Mouse (Mus musculus) myocyte (in vitro differentiated cells): ENCODE data around the gene Cpne2. TPM values are rescaled to one million over a fixed set of nuclear protein-coding genes. Genes with fewer than 3 reads are reported as not detected.

Experiments used
- H3K27me3 ChIP-seq: one replicate; pipeline ENCODE4 v1.6.1; 2011; ENCODE audit not compliant: control insufficient read depth, insufficient read depth, insufficient read length
- H3K36me3 ChIP-seq: one replicate; pipeline ENCODE4 v1.6.1; 2011; ENCODE audit not compliant: control insufficient read depth, insufficient read depth
- H3K4me2 ChIP-seq: one replicate; pipeline ENCODE4 v1.6.1; 2011; ENCODE audit warnings: low read depth, control low read depth
- H3K4me3 ChIP-seq: one replicate; pipeline ENCODE4 v1.5.1; 2011; ENCODE audit warnings: mild to moderate bottlenecking, control low read depth, moderate library complexity
- H3K79me2 ChIP-seq: one replicate; pipeline ENCODE4 v1.6.1; 2011; ENCODE audit not compliant: control insufficient read depth, insufficient read depth
- H3ac ChIP-seq: one replicate; pipeline ENCODE4 v1.6.1; 2011; ENCODE audit not compliant: control insufficient read depth, insufficient read length
- CEBPB ChIP-seq: IDR thresholded peaks from 2 replicates; pipeline ENCODE4 v1.6.1; 2011; ENCODE audit warnings: mild to moderate bottlenecking, moderate library complexity; ENCODE audit not compliant: poor library complexity, insufficient read depth, severe bottlenecking
- E2F4 ChIP-seq: IDR thresholded peaks from one replicate; pipeline ENCODE4 v1.6.1; 2011; ENCODE audit warnings: mild to moderate bottlenecking, control low read depth, moderate library complexity; ENCODE audit not compliant: insufficient read depth
- MAX ChIP-seq: IDR thresholded peaks from one replicate; pipeline ENCODE4 v1.6.1; 2011; ENCODE audit warnings: low read depth, mild to moderate bottlenecking, control low read depth
- MYOD1 ChIP-seq, 3 experiments: IDR thresholded peaks; one replicate each; pipeline ENCODE4 v1.6.1; 2011; ENCODE audit warnings: control low read depth in 2 of 3, low read depth in 2 of 3, mild to moderate bottlenecking in 2 of 3, moderate library complexity in 1 of 3; ENCODE audit not compliant: insufficient read length in 2 of 3, control insufficient read depth in 1 of 3
- MYOG ChIP-seq, 3 experiments: IDR thresholded peaks; one replicate each; pipeline ENCODE4 v1.6.1; 2011; ENCODE audit warnings: control low read depth in 2 of 3, low read depth in 2 of 3, mild to moderate bottlenecking in 2 of 3; ENCODE audit not compliant: insufficient read length in 2 of 3, control insufficient read depth in 1 of 3, insufficient read depth in 1 of 3
- POLR2A ChIP-seq: IDR thresholded peaks from one replicate; pipeline ENCODE4 v1.6.1; 2011; ENCODE audit warnings: low read depth, mild to moderate bottlenecking, control low read depth, moderate library complexity; ENCODE audit not compliant: insufficient read length
- POLR2AphosphoS2 ChIP-seq: IDR thresholded peaks from one replicate; pipeline ENCODE4 v1.6.1; 2011; ENCODE audit warnings: low read depth, control low read depth; ENCODE audit not compliant: insufficient read length
- REST ChIP-seq: IDR thresholded peaks from one replicate; pipeline ENCODE4 v1.6.1; 2011; ENCODE audit warnings: mild to moderate bottlenecking, control low read depth, moderate library complexity; ENCODE audit not compliant: insufficient read depth, insufficient read length
- SRF ChIP-seq: IDR thresholded peaks from one replicate; pipeline ENCODE4 v1.6.1; 2011; ENCODE audit warnings: low read depth; ENCODE audit not compliant: control insufficient read depth, insufficient read length
- TCF12 ChIP-seq: IDR thresholded peaks from one replicate; pipeline ENCODE4 v1.6.1; 2011; ENCODE audit warnings: mild to moderate bottlenecking, control low read depth; ENCODE audit not compliant: poor library complexity, insufficient read depth, severe bottlenecking
- TCF3 ChIP-seq: IDR thresholded peaks from one replicate; pipeline ENCODE4 v1.6.1; 2011; ENCODE audit warnings: low read depth, control low read depth; ENCODE audit not compliant: insufficient read length
- USF1 ChIP-seq: IDR thresholded peaks from one replicate; pipeline ENCODE4 v1.6.1; 2011; ENCODE audit warnings: low read depth, mild to moderate bottlenecking, control low read depth, moderate library complexity
- polyA plus RNA-seq: library from polyadenylated mRNA; unstranded; fragments of >200 nt; fragmentation: generic; extraction: Trizol; gene quantifications from one replicate; pipeline ENCODE4 v1.2.1, GENCODE M21; 2012; ENCODE audit warnings: missing spikeins

The Cpne2 gene
- polyA plus RNA-seq, 1 experiment: 20.4 TPM

DNA sequence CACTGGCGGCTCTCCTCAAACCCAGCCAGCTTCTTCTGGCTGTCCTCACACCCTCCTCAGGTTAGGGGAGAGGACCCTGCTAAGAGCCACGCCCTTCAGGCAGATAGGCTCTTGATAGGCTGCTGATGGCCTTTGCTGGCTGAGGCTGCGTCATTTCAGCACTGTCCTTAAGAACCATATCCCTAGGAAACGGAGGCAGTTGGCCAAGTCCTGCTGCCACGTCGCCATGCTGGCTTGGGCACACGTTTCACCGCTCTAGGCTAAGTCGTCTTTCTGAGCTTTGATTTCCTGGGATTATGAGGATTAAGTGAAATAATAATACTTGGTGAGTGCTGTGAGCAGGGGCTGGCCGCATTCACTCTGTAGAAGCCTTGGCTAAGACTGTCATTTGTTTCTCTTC, 14.5 kb upstream of the Cpne2 start:
- TF ChIP-seq E2F4: no peak
- TF ChIP-seq USF1: no peak
- no peak for TF ChIP-seq POLR2A
- no peak for TF ChIP-seq MYOG (IDR thresholded peaks at IDR 0.05; ENCODE audit: control insufficient read depth in 1 of 3, insufficient read depth in 1 of 3, insufficient read length in 2 of 3, low read depth in 2 of 3)
- TF ChIP-seq CEBPB: no peak
- no peak for TF ChIP-seq MAX
- Histone ChIP-seq H3K36me3 (no peaks in the 10 kb centered on the region), H3ac (no peak overlapping the region), H3K27me3 (peaks cover 6% of the 10 kb centered on the region), H3K79me2 (no peaks in the 10 kb centered on the region), H3K4me2 (no peak overlapping the region), H3K4me3 (no peak overlapping the region)

DNA sequence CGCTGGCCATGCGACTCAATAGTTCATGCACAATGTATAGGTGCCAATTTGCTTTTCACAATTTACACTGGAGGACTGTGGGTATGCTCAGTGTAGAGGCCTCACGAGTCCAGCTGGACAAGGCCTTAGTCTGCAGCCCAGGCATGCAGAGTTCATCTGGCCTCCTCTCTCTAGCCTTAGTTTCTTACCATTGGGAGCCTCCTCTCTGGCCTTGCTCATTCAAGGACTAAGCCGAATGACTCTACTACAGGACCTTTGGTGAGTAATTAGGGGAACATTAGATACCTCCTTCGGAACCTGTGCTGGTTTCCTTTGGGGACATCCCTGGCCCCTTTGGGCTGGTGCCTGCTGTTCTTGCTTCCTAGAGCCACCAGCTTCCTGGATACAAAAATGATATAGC, 13.8 kb upstream of the Cpne2 start:
- TF ChIP-seq MYOD1 (IDR thresholded peaks at IDR 0.05; ENCODE audit: control insufficient read depth in 1 of 3, insufficient read length in 2 of 3, low read depth in 2 of 3) (no peak), USF1 (no peak), MYOG (IDR thresholded peaks at IDR 0.05; ENCODE audit: control insufficient read depth in 1 of 3, insufficient read depth in 1 of 3, insufficient read length in 2 of 3, low read depth in 2 of 3) (no peak), REST (no peak), TCF3 (no peak), MAX (no peak), POLR2AphosphoS2 (no peak), CEBPB (no peak)
- H3K4me2 ChIP-seq: no peak overlapping the region
- H3K27me3 ChIP-seq: peaks cover 6% of the 10 kb centered on the region
- no peaks in the 10 kb centered on the region for H3K36me3 ChIP-seq
- H3K4me3 ChIP-seq: no peak overlapping the region
- H3ac ChIP-seq: no peak overlapping the region
- H3K79me2 ChIP-seq: no peaks in the 10 kb centered on the region

DNA sequence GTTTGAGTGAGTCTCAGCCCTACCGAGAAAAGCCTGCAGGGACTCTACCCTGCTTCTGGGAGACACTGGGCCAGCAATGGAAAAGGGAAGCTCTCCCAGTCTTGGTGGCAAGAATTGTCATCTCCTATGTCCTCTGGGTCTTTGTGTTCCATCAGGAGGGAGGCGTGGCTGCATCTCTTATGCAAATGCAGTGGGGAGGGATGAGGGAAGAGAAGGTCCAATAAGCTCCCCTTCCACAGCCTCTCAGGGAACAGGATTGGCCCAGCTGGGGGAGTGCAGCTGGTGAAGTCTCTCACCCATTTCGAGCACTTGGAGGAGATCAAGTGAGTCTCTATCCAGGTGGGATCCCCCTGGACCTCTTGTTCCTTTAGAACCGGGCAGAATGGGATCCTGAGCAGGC, 11.3 kb upstream of the Cpne2 start:
- Histone ChIP-seq H3K4me2 (no peak overlapping the region), H3ac (no peak overlapping the region), H3K27me3 (peaks cover 10% of the 10 kb centered on the region), H3K4me3 (no peak overlapping the region), H3K36me3 (no peaks in the 10 kb centered on the region), H3K79me2 (no peaks in the 10 kb centered on the region)
- no peak for TF ChIP-seq MAX
- no peak for TF ChIP-seq CEBPB
- no peak for TF ChIP-seq POLR2A
- TF ChIP-seq MYOD1 (IDR thresholded peaks at IDR 0.05; ENCODE audit: control insufficient read depth in 1 of 3, insufficient read length in 2 of 3, low read depth in 2 of 3): no peak
- TF ChIP-seq USF1: no peak
- no peak for TF ChIP-seq TCF12
- TF ChIP-seq POLR2AphosphoS2: no peak
- no peak for TF ChIP-seq E2F4
- no peak for TF ChIP-seq SRF
- TF ChIP-seq TCF3: no peak
- no peak for TF ChIP-seq MYOG (IDR thresholded peaks at IDR 0.05; ENCODE audit: control insufficient read depth in 1 of 3, insufficient read depth in 1 of 3, insufficient read length in 2 of 3, low read depth in 2 of 3)
- no peak for TF ChIP-seq REST

DNA sequence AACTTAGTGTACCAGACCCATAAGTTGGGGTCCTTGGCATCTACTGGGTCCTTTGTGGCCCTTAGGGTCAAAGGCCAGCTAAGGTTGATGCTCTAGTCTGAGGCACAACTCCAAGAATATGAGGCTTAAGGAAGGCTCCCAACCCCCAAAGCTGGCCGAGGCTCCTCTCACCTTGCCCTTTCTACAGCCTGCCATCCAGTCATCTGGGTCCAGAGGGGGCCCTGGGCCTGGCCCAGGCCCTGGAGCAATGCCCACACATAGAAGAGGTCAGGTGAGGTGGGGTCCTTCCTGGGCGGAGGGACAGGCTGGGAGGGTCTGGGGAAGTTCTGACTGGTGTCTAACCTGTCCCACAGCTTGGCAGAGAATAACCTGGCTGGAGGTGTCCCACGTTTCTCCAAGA, 10.3 kb upstream of the Cpne2 start:
- H3K27me3 ChIP-seq: peaks cover 10% of the 10 kb centered on the region
- TF ChIP-seq MAX: no peak
- TF ChIP-seq CEBPB: no peak
- TF ChIP-seq MYOD1 (IDR thresholded peaks at IDR 0.05; ENCODE audit: control insufficient read depth in 1 of 3, insufficient read length in 2 of 3, low read depth in 2 of 3): no peak
- TF ChIP-seq E2F4: no peak
- no peak for TF ChIP-seq REST
- TF ChIP-seq USF1: no peak
- no peak for TF ChIP-seq MYOG (IDR thresholded peaks at IDR 0.05; ENCODE audit: control insufficient read depth in 1 of 3, insufficient read depth in 1 of 3, insufficient read length in 2 of 3, low read depth in 2 of 3)
- H3K4me3 ChIP-seq: no peak overlapping the region
- H3K4me2 ChIP-seq: no peak overlapping the region
- H3ac ChIP-seq: no peak overlapping the region
- H3K79me2 ChIP-seq: no peaks in the 10 kb centered on the region
- no peaks in the 10 kb centered on the region for H3K36me3 ChIP-seq

DNA sequence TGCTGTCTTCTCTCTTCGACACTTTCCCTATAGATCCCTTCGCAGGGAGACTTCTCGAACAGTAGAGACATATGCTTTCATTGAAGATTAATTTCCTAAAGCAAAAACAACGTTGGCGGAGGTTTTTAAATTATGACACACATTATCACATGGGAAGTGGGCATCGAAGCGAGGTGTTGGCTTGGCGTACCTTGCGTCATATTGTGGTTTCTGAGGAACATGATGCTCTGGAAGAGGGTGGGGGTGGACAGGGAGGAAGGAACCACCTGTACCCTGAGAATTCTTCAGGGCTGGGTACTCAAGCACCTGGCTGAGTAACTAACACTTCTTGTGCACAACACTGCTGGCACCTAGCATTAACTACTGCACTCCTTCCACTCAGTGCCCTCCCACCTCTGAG, 8.2 kb upstream of the Cpne2 start:
- Histone ChIP-seq H3ac (no peak overlapping the region), H3K27me3 (peaks cover 10% of the 10 kb centered on the region), H3K4me2 (no peak overlapping the region), H3K79me2 (no peaks in the 10 kb centered on the region), H3K36me3 (no peaks in the 10 kb centered on the region), H3K4me3 (no peak overlapping the region)
- TF ChIP-seq MYOD1 (IDR thresholded peaks at IDR 0.05; ENCODE audit: control insufficient read depth in 1 of 3, insufficient read length in 2 of 3, low read depth in 2 of 3): no peak
- TF ChIP-seq POLR2A: no peak
- no peak for TF ChIP-seq MAX
- TF ChIP-seq CEBPB: no peak
- TF ChIP-seq POLR2AphosphoS2: no peak
- no peak for TF ChIP-seq REST
- TF ChIP-seq TCF3: no peak
- TF ChIP-seq E2F4: no peak
- no peak for TF ChIP-seq MYOG (IDR thresholded peaks at IDR 0.05; ENCODE audit: control insufficient read depth in 1 of 3, insufficient read depth in 1 of 3, insufficient read length in 2 of 3, low read depth in 2 of 3)
- TF ChIP-seq SRF: no peak
- no peak for TF ChIP-seq TCF12
- TF ChIP-seq USF1: no peak
